ENCODE assay signal across 21 mouse cellular contexts in genomic region chr19:4513236-4513858, GRCm38 (mm10). TPM values are rescaled to one million over a fixed set of nuclear protein-coding genes. Genes with fewer than 3 reads are reported as not detected.
DNase-seq lines count a peak whose midpoint lies in the region; ATAC-seq and TF ChIP-seq lines count a peak whose summit lies in the region.
"Had no signal": no experiment of that assay in that cellular context is flagged by ENCODE, and none has a peak within 500 bp of the region (broad histone marks: within the 10 kb centered on the region; RNA-seq: fewer than 3 reads in every experiment).

No protein-coding gene starts in this region.

- peaks cover 26% of the 10 kb centered on the region for H3K4me1 ChIP-seq in liver, adult 2 months (ENCODE audit: control insufficient read depth, insufficient read depth, low read length)
- peaks cover 28% of the 10 kb centered on the region for H3K4me1 ChIP-seq in liver, embryonic 12.5 days
- H3K4me1 ChIP-seq in embryonic facial prominence, embryonic 10.5 days, result peaks cover 42% of the 10 kb centered on the region

- intact Hi-C loops in gastrocnemius, adult 2 months (cut with DNase I), result loop anchor here (5.0 kb wide), 2 partner anchors 64 to 99 kb away; no protein-coding TSS in a partner anchor

- H3K9me3 ChIP-seq in liver, embryonic 12.5 days (replicated peaks), result no peaks in the 10 kb centered on the region
- no peaks in the 10 kb centered on the region for H3K9me3 ChIP-seq in embryonic facial prominence, embryonic 10.5 days
- H3K9me3 ChIP-seq: embryonic facial prominence, embryonic 12.5 days; forebrain, embryonic 15.5 days; hindbrain, embryonic 15.5 days had no signal

- TF ChIP-seq CTCF in gastrocnemius, adult 2 months (IDR thresholded peaks at IDR 0.05), result no peak
- TF ChIP-seq CTCF in liver, adult 2 months (IDR thresholded peaks at IDR 0.05; ENCODE audit: low read depth, low read length), result no peak

- no peak overlapping the region for H3K4me3 ChIP-seq in gastrocnemius, adult 2 months
- no peak overlapping the region for H3K4me3 ChIP-seq in liver, adult 2 months (ENCODE audit: insufficient read depth, low read depth, low read length)
- H3K4me3 ChIP-seq in liver, embryonic 12.5 days, result no peak overlapping the region
- 0 out of 2 replicates have a peak overlapping the region, but pooled peaks have one; percentile 16 for H3K4me3 ChIP-seq in embryonic facial prominence, embryonic 10.5 days
- H3K4me3 ChIP-seq: embryonic facial prominence, embryonic 12.5 days; forebrain, embryonic 15.5 days; hindbrain, embryonic 15.5 days had no signal

- peaks cover 10% of the 10 kb centered on the region; the same call in 1 of the 2 replicates for H3K36me3 ChIP-seq in liver, adult 2 months (ENCODE audit: control insufficient read depth, insufficient read depth, low read length)
- H3K36me3 ChIP-seq in liver, embryonic 12.5 days, result no peaks in the 10 kb centered on the region; the same call in 1 of the 2 replicates
- no peaks in the 10 kb centered on the region for H3K36me3 ChIP-seq in embryonic facial prominence, embryonic 10.5 days (replicated peaks)
- H3K36me3 ChIP-seq: embryonic facial prominence, embryonic 12.5 days; forebrain, embryonic 15.5 days; hindbrain, embryonic 15.5 days had no signal

- peak overlapping the region; percentile 2; the same call in 1 of the 2 replicates for H3K27ac ChIP-seq in gastrocnemius, adult 2 months
- H3K27ac ChIP-seq in liver, adult 2 months (replicated peaks; ENCODE audit: insufficient read depth, low read depth, low read length), result peak overlapping the region; percentile 39
- H3K27ac ChIP-seq in liver, embryonic 12.5 days, result no peak overlapping the region
- H3K27ac ChIP-seq in embryonic facial prominence, embryonic 10.5 days (replicated peaks), result no peak overlapping the region
- H3K27ac ChIP-seq: embryonic facial prominence, embryonic 12.5 days; forebrain, embryonic 15.5 days; hindbrain, embryonic 15.5 days had no signal

- ATAC-seq in liver, embryonic 12.5 days, result no peak
- ATAC-seq: forebrain, embryonic 15.5 days; intestine, embryonic 16.5 days had no signal

- no peaks in the 10 kb centered on the region for H3K27me3 ChIP-seq in liver, adult 2 months (ENCODE audit: control insufficient read depth, insufficient read depth, low read length)
- H3K27me3 ChIP-seq in liver, embryonic 12.5 days (replicated peaks), result peaks cover 25% of the 10 kb centered on the region
- H3K27me3 ChIP-seq in embryonic facial prominence, embryonic 10.5 days (replicated peaks; ENCODE audit: low read depth, poor library complexity, severe bottlenecking), result peaks cover 7% of the 10 kb centered on the region
- H3K27me3 ChIP-seq: embryonic facial prominence, embryonic 12.5 days; hindbrain, embryonic 15.5 days had no signal

- WGBS in liver, adult 2 months, result 31% methylated on average over 4 of the region's 4 CpGs
- 58% methylated on average over 4 of the region's 4 CpGs for WGBS in liver, embryonic 12.5 days (ENCODE audit: insufficient replicate concordance)
- 70% methylated on average over 4 of the region's 4 CpGs for WGBS in embryonic facial prominence, embryonic 10.5 days

- H3K9ac ChIP-seq in liver, adult 2 months (ENCODE audit: low read depth, low read length), result no peak overlapping the region
- no peak overlapping the region for H3K9ac ChIP-seq in liver, embryonic 12.5 days
- H3K9ac ChIP-seq: embryonic facial prominence, embryonic 12.5 days; forebrain, embryonic 15.5 days; hindbrain, embryonic 15.5 days had no signal

- peaks cover 20% of the 10 kb centered on the region; the same call in 1 of the 2 replicates for H3K79me2 ChIP-seq in liver, adult 2 months (ENCODE audit: control insufficient read depth, insufficient read depth, low read length)

- TF ChIP-seq POLR2A in liver, adult 2 months (IDR thresholded peaks at IDR 0.05; ENCODE audit: extremely low read depth, insufficient read depth, low read length), result no peak

- DNase-seq in gastrocnemius, adult 2 months, result no peak
- DNase-seq in gastrocnemius, adult 8-10 months (ENCODE audit: low spot score in 2 of 2), result no peak
- DNase-seq in liver, adult 2 months (ENCODE audit: extremely low read depth, low read depth, low spot score), result peak; percentile 61
- no peak for DNase-seq in embryonic facial prominence, embryonic 10.5 days (ENCODE audit: low spot score)
- DNase-seq in B cell, adult 2 months, result no peak
- DNase-seq: adrenal gland, postnatal 14 days; cerebellum, adult 18-20 months; cerebellum, postnatal 10 days; embryo, embryonic 11 days; gastrocnemius, postnatal 14 days; heart, postnatal 10 days had no signal

- no peak overlapping the region for H3K4me2 ChIP-seq in liver, embryonic 12.5 days
- H3K4me2 ChIP-seq: embryonic facial prominence, embryonic 12.5 days; forebrain, embryonic 15.5 days; hindbrain, embryonic 15.5 days had no signal

RNA-seq across cellular contexts. Expression of gene Pcx, which starts 3.1 kb away (rescaled TPM):
- total RNA-seq in gastrocnemius, adult 2 months (2021), result 100 to 1,000 TPM in 1 of 2 experiments, 10 to 100 TPM in 1; 94.6 to 119 TPM
- 100 to 1,000 TPM in 2 of 4 experiments, 10 to 100 TPM in 2; 60.2 to 229 (median 114) TPM for total RNA-seq in gastrocnemius, adult 8-10 months (2022)
- 266 and 269 TPM in 2 replicates for total RNA-seq in liver, adult 2 months (2014; rRNA removed)
- 237 and 274 TPM in 2 replicates for polyA plus RNA-seq in liver, adult 2 months (2012; rRNA removed)
- polyA plus RNA-seq in liver, embryonic 12.5 days (2016; fragmentation: Nextera tagmentation; extraction: Ambion mirVana), result 34.3 and 34.8 TPM in 2 replicates
- 24.1 and 26.8 TPM in 2 replicates for polyA plus RNA-seq in embryonic facial prominence, embryonic 10.5 days (2016; fragmentation: Nextera tagmentation; extraction: Ambion mirVana)

RNA-seq across cellular contexts. Expression of gene 2010003K11Rik, which starts 15.0 kb away (rescaled TPM):
- total RNA-seq in gastrocnemius, adult 2 months (2021), result not detected
- under 1 TPM in 3 of 4 experiments, not detected in 1; 0.22 to 0.25 (median 0.24) TPM for total RNA-seq in gastrocnemius, adult 8-10 months (2022)
- 6.3 and 6.6 TPM in 2 replicates for total RNA-seq in liver, adult 2 months (2014; rRNA removed)
- polyA plus RNA-seq in liver, adult 2 months (2012; rRNA removed), result 5.4 and 7.5 TPM in 2 replicates
- polyA plus RNA-seq in liver, embryonic 12.5 days (2016; fragmentation: Nextera tagmentation; extraction: Ambion mirVana), result not detected in 2 replicates
- polyA plus RNA-seq in embryonic facial prominence, embryonic 10.5 days (2016; fragmentation: Nextera tagmentation; extraction: Ambion mirVana), result not detected in 2 replicates
- total RNA-seq: common myeloid progenitor, adult 5-6 weeks; ES-E14; gastrocnemius, postnatal 14 days; hematopoietic stem cell, adult 5-6 weeks had no signal
- polyA plus RNA-seq: embryonic facial prominence, embryonic 12.5 days; forebrain, embryonic 11.5 days; forebrain, embryonic 15.5 days; heart, embryonic 14.5 days; hindbrain, embryonic 15.5 days had no signal

RNA-seq across cellular contexts. Expression of gene Syt12, which starts 36.1 kb away (rescaled TPM):
- total RNA-seq in gastrocnemius, adult 2 months (2021), result 1 to 10 TPM; 6.8 to 7.6 TPM
- total RNA-seq in gastrocnemius, adult 8-10 months (2022), result 1 to 10 TPM; 1.8 to 4.7 (median 2.2) TPM
- total RNA-seq in liver, adult 2 months (2014; rRNA removed), result 0.27 and 0.28 TPM in 2 replicates
- polyA plus RNA-seq in liver, adult 2 months (2012; rRNA removed), result 0.47 and 0.91 TPM in 2 replicates
- 0.35 and 0.42 TPM in 2 replicates for polyA plus RNA-seq in liver, embryonic 12.5 days (2016; fragmentation: Nextera tagmentation; extraction: Ambion mirVana)
- 2.6 and 2.8 TPM in 2 replicates for polyA plus RNA-seq in embryonic facial prominence, embryonic 10.5 days (2016; fragmentation: Nextera tagmentation; extraction: Ambion mirVana)
- total RNA-seq: common myeloid progenitor, adult 5-6 weeks; hematopoietic stem cell, adult 5-6 weeks had no signal

Comparison
In these comparisons a context has a peak if more than half of its experiments do, and no peak if none do; other contexts are left out.
1. H3K27ac ChIP-seq: peak in gastrocnemius, adult 2 months (single experiment) and liver, adult 2 months (single experiment); none in liver, embryonic 12.5 days (single experiment) and embryonic facial prominence, embryonic 10.5 days (single experiment).